Comparison of ENCODE assay signal across 32 mouse cellular contexts in genomic region chr16:94360578-94361350, GRCm38 (mm10). TPM values are rescaled to one million over a fixed set of nuclear protein-coding genes. Genes with fewer than 3 reads are reported as not detected.
A peak's percentile ranks its signal among the peaks of the same experiment; 100 is the strongest.
DNase-seq lines count a peak whose midpoint lies in the region; ATAC-seq lines count a peak whose summit lies in the region.
"Had no signal": no experiment of that assay in that cellular context is flagged by ENCODE, and none has a peak within 500 bp of the region (broad histone marks: within the 10 kb centered on the region; RNA-seq: fewer than 3 reads in every experiment).

No protein-coding gene starts in this region.

- no peak overlapping the region for H3K4me2 ChIP-seq in limb, embryonic 13.5 days (replicated peaks)
- H3K4me2 ChIP-seq in limb, embryonic 15.5 days = no peak overlapping the region
- H3K4me2 ChIP-seq: forebrain, embryonic 15.5 days; hindbrain, embryonic 12.5 days; intestine, embryonic 15.5 days; liver, embryonic 12.5 days; midbrain, embryonic 11.5 days; neural tube, embryonic 12.5 days; stomach, embryonic 15.5 days had no signal

- 86% methylated on average over 13 of the region's 13 CpGs for WGBS in limb, embryonic 13.5 days
- 90% methylated on average over 13 of the region's 13 CpGs for WGBS in limb, embryonic 10.5 days
- 82% methylated on average over 13 of the region's 13 CpGs for WGBS in limb, embryonic 15.5 days

- H3K9me3 ChIP-seq in limb, embryonic 13.5 days = no peaks in the 10 kb centered on the region
- no peaks in the 10 kb centered on the region for H3K9me3 ChIP-seq in limb, embryonic 10.5 days (replicated peaks)
- H3K9me3 ChIP-seq in limb, embryonic 15.5 days = no peaks in the 10 kb centered on the region
- H3K9me3 ChIP-seq: forebrain, embryonic 10.5 days; forebrain, embryonic 15.5 days; heart, embryonic 10.5 days; hindbrain, embryonic 12.5 days; intestine, embryonic 15.5 days; liver, embryonic 12.5 days; neural tube, embryonic 12.5 days; stomach, embryonic 15.5 days had no signal

- 0 out of 2 replicates have a peak, but pooled peaks cover 4% of the 10 kb centered on the region for H3K4me1 ChIP-seq in limb, embryonic 13.5 days
- H3K4me1 ChIP-seq in limb, embryonic 10.5 days = peaks cover 5% of the 10 kb centered on the region; the same call in 1 of the 2 replicates
- H3K4me1 ChIP-seq in limb, embryonic 15.5 days = peaks cover 3% of the 10 kb centered on the region; the same call in 1 of the 2 replicates
- H3K4me1 ChIP-seq: neural tube, embryonic 12.5 days; stomach, embryonic 15.5 days had no signal

- no peaks in the 10 kb centered on the region for H3K27me3 ChIP-seq in limb, embryonic 13.5 days
- no peaks in the 10 kb centered on the region for H3K27me3 ChIP-seq in limb, embryonic 10.5 days (ENCODE audit: low read depth, poor library complexity, severe bottlenecking)
- H3K27me3 ChIP-seq in limb, embryonic 15.5 days = no peaks in the 10 kb centered on the region
- H3K27me3 ChIP-seq: forebrain, embryonic 15.5 days; hindbrain, embryonic 12.5 days; intestine, embryonic 15.5 days; liver, embryonic 12.5 days; neural tube, embryonic 12.5 days; Patski; stomach, embryonic 15.5 days had no signal

- H3K9ac ChIP-seq in limb, embryonic 13.5 days = no peak overlapping the region
- no peak overlapping the region for H3K9ac ChIP-seq in limb, embryonic 15.5 days
- H3K9ac ChIP-seq: forebrain, embryonic 15.5 days; hindbrain, embryonic 12.5 days; intestine, embryonic 15.5 days; liver, embryonic 12.5 days; liver, postnatal 0 days; neural tube, embryonic 12.5 days; stomach, embryonic 15.5 days had no signal

- peak; percentile 73 for DNase-seq in adrenal gland, adult 2 months
- DNase-seq in adrenal gland, postnatal 25 days = no peak
- DNase-seq in limb, embryonic 10.5 days (ENCODE audit: low spot score) = no peak
- no peak for DNase-seq in left cerebral cortex, adult 11 months (ENCODE audit: low spot score)
- no peak for DNase-seq in embryo, embryonic 11 days
- DNase-seq: cerebellum, adult 2 months; cerebellum, postnatal 14 days; gastrocnemius, postnatal 10 days; heart, postnatal 36 days; kidney, adult 2 months; kidney, postnatal 36 days; layer of hippocampus, postnatal 36 days; liver, postnatal 0 days; lung, postnatal 36 days; right cerebral cortex, postnatal 14 days; thymus, postnatal 14 days had no signal

- peak; percentile 69; the same call in 1 of the 2 replicates for ATAC-seq in limb, embryonic 13.5 days (ENCODE audit: low FRiP score, low read depth)
- peak; percentile 49; the same call in 1 of the 2 replicates for ATAC-seq in limb, embryonic 15.5 days (ENCODE audit: insufficient number of reproducible peaks, low FRiP score, low TSS enrichment, low read depth)
- ATAC-seq: forebrain, embryonic 15.5 days; hindbrain, postnatal 0 days; intestine, embryonic 15.5 days; liver, embryonic 12.5 days; liver, postnatal 0 days; midbrain, embryonic 16.5 days; Patski had no signal

- peaks cover 5% of the 10 kb centered on the region for H3K36me3 ChIP-seq in limb, embryonic 13.5 days
- H3K36me3 ChIP-seq in limb, embryonic 10.5 days = peaks cover 11% of the 10 kb centered on the region
- 0 out of 2 replicates have a peak, but pooled peaks cover 9% of the 10 kb centered on the region for H3K36me3 ChIP-seq in limb, embryonic 15.5 days
- H3K36me3 ChIP-seq: hindbrain, embryonic 12.5 days; intestine, embryonic 15.5 days; liver, embryonic 12.5 days; stomach, embryonic 15.5 days had no signal

- H3K4me3 ChIP-seq in limb, embryonic 13.5 days = no peak overlapping the region
- no peak overlapping the region for H3K4me3 ChIP-seq in limb, embryonic 10.5 days
- no peak overlapping the region for H3K4me3 ChIP-seq in limb, embryonic 15.5 days
- H3K4me3 ChIP-seq: forebrain, embryonic 10.5 days; forebrain, embryonic 15.5 days; heart, embryonic 10.5 days; hindbrain, embryonic 12.5 days; intestine, embryonic 15.5 days; liver, embryonic 12.5 days; neural tube, embryonic 12.5 days; stomach, embryonic 15.5 days had no signal

- H3K27ac ChIP-seq in limb, embryonic 13.5 days = no peak overlapping the region
- no peak overlapping the region for H3K27ac ChIP-seq in limb, embryonic 10.5 days
- no peak overlapping the region for H3K27ac ChIP-seq in limb, embryonic 15.5 days
- H3K27ac ChIP-seq: forebrain, embryonic 10.5 days; forebrain, embryonic 15.5 days; heart, embryonic 10.5 days; hindbrain, embryonic 12.5 days; hindbrain, postnatal 0 days; intestine, embryonic 15.5 days; liver, embryonic 12.5 days; neural tube, embryonic 12.5 days; stomach, embryonic 15.5 days had no signal

RNA-seq across cellular contexts. Expression of gene Ttc3, which starts 9.7 kb away (rescaled TPM):
- 10 to 100 TPM; 88.2 to 98.1 TPM for total RNA-seq in adrenal gland, adult 2 months (2021)
- polyA plus RNA-seq in adrenal gland, adult 2 months (2012; rRNA removed) = 32.0 and 32.1 TPM in 2 replicates
- 124 and 136 TPM in 2 replicates for total RNA-seq in adrenal gland, postnatal 25 days (2021)
- polyA plus RNA-seq in limb, embryonic 13.5 days (2015; fragmentation: Nextera tagmentation; extraction: Ambion mirVana) = 324 and 332 TPM in 2 replicates
- 237 and 285 TPM in 2 replicates for polyA plus RNA-seq in limb, embryonic 10.5 days (2016; fragmentation: Nextera tagmentation; extraction: Ambion mirVana)
- 228 and 237 TPM in 2 replicates for polyA plus RNA-seq in limb, embryonic 15.5 days (2015; fragmentation: Nextera tagmentation; extraction: Ambion mirVana)

RNA-seq across cellular contexts. Expression of gene Pigp, which starts 10.9 kb away (rescaled TPM):
- 10 to 100 TPM; 87.0 to 94.7 TPM for total RNA-seq in adrenal gland, adult 2 months (2021)
- polyA plus RNA-seq in adrenal gland, adult 2 months (2012; rRNA removed) = 42.1 and 47.7 TPM in 2 replicates
- 88.4 and 110 TPM in 2 replicates for total RNA-seq in adrenal gland, postnatal 25 days (2021)
- polyA plus RNA-seq in limb, embryonic 13.5 days (2015; fragmentation: Nextera tagmentation; extraction: Ambion mirVana) = 105 and 110 TPM in 2 replicates
- 72.6 and 82.0 TPM in 2 replicates for polyA plus RNA-seq in limb, embryonic 10.5 days (2016; fragmentation: Nextera tagmentation; extraction: Ambion mirVana)
- polyA plus RNA-seq in limb, embryonic 15.5 days (2015; fragmentation: Nextera tagmentation; extraction: Ambion mirVana) = 109 and 128 TPM in 2 replicates

RNA-seq across cellular contexts. Expression of gene Ripply3, which starts 32.5 kb away (rescaled TPM):
- total RNA-seq in adrenal gland, adult 2 months (2021) = 1 to 10 TPM; 4.1 to 7.5 TPM
- polyA plus RNA-seq in adrenal gland, adult 2 months (2012; rRNA removed) = 2.4 and 3.0 TPM in 2 replicates
- 5.5 and 6.3 TPM in 2 replicates for total RNA-seq in adrenal gland, postnatal 25 days (2021)
- polyA plus RNA-seq in limb, embryonic 13.5 days (2015; fragmentation: Nextera tagmentation; extraction: Ambion mirVana) = 3.1 and 3.2 TPM in 2 replicates
- 4.7 TPM in 2 replicates for polyA plus RNA-seq in limb, embryonic 10.5 days (2016; fragmentation: Nextera tagmentation; extraction: Ambion mirVana)
- polyA plus RNA-seq in limb, embryonic 15.5 days (2015; fragmentation: Nextera tagmentation; extraction: Ambion mirVana) = 4.8 and 6.5 TPM in 2 replicates
- total RNA-seq: granulocyte monocyte progenitor cell, adult 5-6 weeks; layer of hippocampus, postnatal 36 days; megakaryocyte, adult 5-6 weeks had no signal
- polyA plus RNA-seq: Patski had no signal

RNA-seq across cellular contexts. Expression of gene Hlcs, which starts 47.4 kb away (rescaled TPM):
- total RNA-seq in adrenal gland, adult 2 months (2021) = 10 to 100 TPM; 15.0 to 16.6 TPM
- polyA plus RNA-seq in adrenal gland, adult 2 months (2012; rRNA removed) = 10.3 and 10.4 TPM in 2 replicates
- total RNA-seq in adrenal gland, postnatal 25 days (2021) = 11.4 and 20.3 TPM in 2 replicates
- 8.8 and 9.8 TPM in 2 replicates for polyA plus RNA-seq in limb, embryonic 13.5 days (2015; fragmentation: Nextera tagmentation; extraction: Ambion mirVana)
- 10.1 and 11.7 TPM in 2 replicates for polyA plus RNA-seq in limb, embryonic 10.5 days (2016; fragmentation: Nextera tagmentation; extraction: Ambion mirVana)
- 7.8 and 8.5 TPM in 2 replicates for polyA plus RNA-seq in limb, embryonic 15.5 days (2015; fragmentation: Nextera tagmentation; extraction: Ambion mirVana)
